ENCODE assay signal across 32 mouse cellular contexts in the genomic region with DNA sequence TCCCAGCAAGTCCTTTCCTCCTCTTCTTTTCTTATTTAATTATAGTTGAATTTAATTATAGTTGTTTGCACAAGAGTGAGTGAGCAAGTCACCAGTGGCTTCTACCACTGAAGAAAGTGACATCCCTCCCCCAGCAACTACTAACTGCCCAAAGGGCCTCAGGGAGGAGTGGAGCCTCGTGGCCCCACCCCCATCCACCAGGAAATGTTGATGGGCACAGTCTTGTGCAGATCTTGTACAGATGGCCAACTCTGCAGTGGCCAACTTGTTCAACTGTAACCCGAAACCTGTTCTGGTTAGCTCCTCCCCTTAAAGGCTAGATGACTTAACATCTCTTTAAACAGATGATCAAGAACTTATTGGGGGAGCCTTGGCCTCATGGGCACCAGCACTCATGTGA. TPM values are rescaled to one million over a fixed set of nuclear protein-coding genes. Genes with fewer than 3 reads are reported as not detected.
DNase-seq lines count a peak whose midpoint lies in the region; ATAC-seq and TF ChIP-seq lines count a peak whose summit lies in the region.
"Had no signal": no experiment of that assay in that cellular context is flagged by ENCODE, and none has a peak within 500 bp of the region (broad histone marks: within the 10 kb centered on the region; RNA-seq: fewer than 3 reads in every experiment).

No protein-coding gene starts in this region.

- TF ChIP-seq CTCF in MEL (IDR thresholded peaks at IDR 0.05 in 2 of 3, conservative IDR thresholded peaks at IDR 0.05 in 1 of 3; ENCODE audit: control insufficient read depth in 1 of 3, insufficient read depth in 1 of 3, low read depth in 2 of 3, low read length in 3 of 3, poor library complexity in 1 of 3, severe bottlenecking in 1 of 3), result no peak

- TF ChIP-seq EP300 in MEL (IDR thresholded peaks at IDR 0.05; ENCODE audit: low read depth in 1 of 2, low read length in 2 of 2), result no peak

- no peak overlapping the region for H3K4me3 ChIP-seq in kidney, embryonic 16.5 days (ENCODE audit: low read length)
- no peak overlapping the region for H3K4me3 ChIP-seq in MEL (ENCODE audit: control insufficient read depth in 1 of 2, insufficient read depth in 1 of 2, low read depth in 2 of 2, low read length in 2 of 2)
- H3K4me3 ChIP-seq: gastrocnemius, adult 2 months; hindbrain, embryonic 10.5 days; hindbrain, embryonic 15.5 days; limb, embryonic 10.5 days; limb, embryonic 15.5 days; liver, embryonic 13.5 days; midbrain, embryonic 10.5 days; midbrain, embryonic 15.5 days; myocyte; neural tube, embryonic 13.5 days; stomach, embryonic 15.5 days had no signal

- H3K27me3 ChIP-seq in kidney, embryonic 16.5 days (ENCODE audit: insufficient read depth, low read length), result no peaks in the 10 kb centered on the region
- no peaks in the 10 kb centered on the region for H3K27me3 ChIP-seq in MEL (ENCODE audit: control insufficient read depth in 1 of 2, insufficient read depth in 2 of 2, low read length in 2 of 2)
- H3K27me3 ChIP-seq: hindbrain, embryonic 15.5 days; limb, embryonic 15.5 days; liver, embryonic 13.5 days; midbrain, embryonic 15.5 days; neural tube, embryonic 13.5 days; stomach, embryonic 15.5 days had no signal

- peaks cover 5% of the 10 kb centered on the region; the same call in 1 of the 2 replicates for H3K9me3 ChIP-seq in kidney, embryonic 16.5 days (ENCODE audit: low read length)
- no peaks in the 10 kb centered on the region for H3K9me3 ChIP-seq in MEL (replicated peaks; ENCODE audit: insufficient read depth, low read length)
- H3K9me3 ChIP-seq: hindbrain, embryonic 10.5 days; hindbrain, embryonic 15.5 days; limb, embryonic 10.5 days; limb, embryonic 15.5 days; liver, embryonic 13.5 days; midbrain, embryonic 10.5 days; midbrain, embryonic 15.5 days; neural tube, embryonic 13.5 days; stomach, embryonic 15.5 days had no signal

- H3K36me3 ChIP-seq in kidney, embryonic 16.5 days (ENCODE audit: insufficient read depth, low read length), result peaks cover 7% of the 10 kb centered on the region; the same call in 1 of the 2 replicates
- no peaks in the 10 kb centered on the region for H3K36me3 ChIP-seq in MEL (ENCODE audit: control insufficient read depth in 1 of 2, insufficient read depth in 2 of 2, low read length in 2 of 2)
- H3K36me3 ChIP-seq: hindbrain, embryonic 10.5 days; hindbrain, embryonic 15.5 days; limb, embryonic 10.5 days; midbrain, embryonic 10.5 days; midbrain, embryonic 15.5 days; neural tube, embryonic 13.5 days had no signal

- TF ChIP-seq RAD21 in MEL (IDR thresholded peaks at IDR 0.05; ENCODE audit: low read depth, low read length), result no peak

- 0 out of 2 replicates have a peak, but pooled peaks have one; percentile 19 for ATAC-seq in kidney, embryonic 16.5 days (ENCODE audit: low FRiP score, low TSS enrichment)
- ATAC-seq: forebrain, embryonic 14.5 days; intestine, embryonic 16.5 days; lung, postnatal 0 days; midbrain, embryonic 15.5 days had no signal

- no peak for DNase-seq in kidney, postnatal 4 days
- peak; percentile 14 for DNase-seq in A20 (ENCODE audit: low read depth, low spot score)
- peak; percentile 25 for DNase-seq in MEL (ENCODE audit: low read depth, low spot score)
- peak; percentile 40 for DNase-seq in induced T-regulatory cell, adult 2 months (ENCODE audit: low read depth)
- no peak for DNase-seq in spleen, adult 18-20 months
- no peak for DNase-seq in neural tube, embryonic 10.5 days (ENCODE audit: extremely low spot score, low spot score)
- DNase-seq: adrenal gland, postnatal 14 days; cerebellum, adult 11 months; cerebellum, adult 9-10 months; cerebellum, postnatal 36 days; gastrocnemius, adult 2 months; gastrocnemius, postnatal 36 days; heart, postnatal 14 days; kidney, adult 8-10 months; liver, embryonic 13.5 days; lung, adult 18-20 months; lung, postnatal 4 days; thymus, adult 2 months; thymus, postnatal 36 days had no signal

- 0 out of 2 replicates have a peak overlapping the region, but pooled peaks have one; percentile 34 for H3K27ac ChIP-seq in kidney, embryonic 16.5 days (ENCODE audit: low read length)
- no peak overlapping the region for H3K27ac ChIP-seq in MEL (ENCODE audit: control insufficient read depth, low read depth, low read length)
- H3K27ac ChIP-seq: gastrocnemius, adult 2 months; hindbrain, embryonic 10.5 days; hindbrain, embryonic 15.5 days; limb, embryonic 10.5 days; limb, embryonic 15.5 days; liver, embryonic 13.5 days; midbrain, embryonic 10.5 days; midbrain, embryonic 15.5 days; neural tube, embryonic 13.5 days; stomach, embryonic 15.5 days had no signal

- H3K9ac ChIP-seq in kidney, embryonic 16.5 days (replicated peaks; ENCODE audit: low read length), result no peak overlapping the region
- H3K9ac ChIP-seq in MEL (ENCODE audit: control insufficient read depth, low read depth, low read length, poor library complexity, severe bottlenecking), result no peak overlapping the region
- H3K9ac ChIP-seq: hindbrain, embryonic 15.5 days; limb, embryonic 15.5 days; liver, embryonic 13.5 days; midbrain, embryonic 15.5 days; neural tube, embryonic 13.5 days; stomach, embryonic 15.5 days had no signal

- no peak for TF ChIP-seq POLR2A in MEL (IDR thresholded peaks at IDR 0.05; ENCODE audit: control insufficient read depth in 1 of 2, insufficient read depth in 1 of 2, low read depth in 1 of 2, low read length in 2 of 2, poor library complexity in 1 of 2)

- H3K4me2 ChIP-seq in kidney, embryonic 16.5 days (replicated peaks; ENCODE audit: low read depth, low read length), result no peak overlapping the region
- H3K4me2 ChIP-seq: hindbrain, embryonic 15.5 days; limb, embryonic 15.5 days; liver, embryonic 13.5 days; midbrain, embryonic 15.5 days; neural tube, embryonic 13.5 days; stomach, embryonic 15.5 days had no signal

- no peaks in the 10 kb centered on the region for H3K79me2 ChIP-seq in MEL (ENCODE audit: control insufficient read depth, insufficient read depth, low read length, poor library complexity)

- WGBS in kidney, embryonic 16.5 days, result 67% methylated on average over 2 of the region's 2 CpGs

- peaks cover 11% of the 10 kb centered on the region for H3K4me1 ChIP-seq in kidney, embryonic 16.5 days (ENCODE audit: insufficient read depth, low read length)
- H3K4me1 ChIP-seq in MEL (ENCODE audit: control insufficient read depth in 1 of 2, insufficient read depth in 2 of 2, low read length in 2 of 2), result no peaks in the 10 kb centered on the region; a peak in 1 of 4 replicates
- H3K4me1 ChIP-seq: hindbrain, embryonic 15.5 days; liver, embryonic 13.5 days; midbrain, embryonic 10.5 days; midbrain, embryonic 15.5 days; stomach, embryonic 15.5 days had no signal

TF ChIP-seq in MEL, 35 proteins besides CTCF, POLR2A, EP300 and RAD21:
- TF ChIP-seq ETS1 (IDR thresholded peaks at IDR 0.05; ENCODE audit: low read depth, low read length), result no peak
- TF ChIP-seq GABPA (IDR thresholded peaks at IDR 0.05; ENCODE audit: low read depth, low read length), result no peak
- no peak for TF ChIP-seq POLR2AphosphoS5 (IDR thresholded peaks at IDR 0.05; ENCODE audit: borderline replicate concordance, low read depth, low read length)
- TF ChIP-seq NRF1 (IDR thresholded peaks at IDR 0.05; ENCODE audit: insufficient read depth, low read depth, low read length, poor library complexity, severe bottlenecking), result no peak
- no peak for TF ChIP-seq MYB (IDR thresholded peaks at IDR 0.05; ENCODE audit: low read depth, low read length)
- no peak for TF ChIP-seq UBTF (IDR thresholded peaks at IDR 0.05; ENCODE audit: borderline replicate concordance, insufficient read depth, low read depth, low read length)
- no peak for TF ChIP-seq MAX (IDR thresholded peaks at IDR 0.05; ENCODE audit: low read length)
- TF ChIP-seq SIN3A (IDR thresholded peaks at IDR 0.05; ENCODE audit: low read length), result no peak
- no peak for TF ChIP-seq KAT2A (conservative IDR thresholded peaks at IDR 0.05; ENCODE audit: low read depth, low read length)
- TF ChIP-seq ZMIZ1 (IDR thresholded peaks at IDR 0.05; ENCODE audit: low read depth, low read length), result no peak
- TF ChIP-seq CHD2 (IDR thresholded peaks at IDR 0.05; ENCODE audit: low read length), result no peak
- no peak for TF ChIP-seq BHLHE40 (IDR thresholded peaks at IDR 0.05; ENCODE audit: borderline replicate concordance, low read depth, low read length)
- TF ChIP-seq CHD1 (IDR thresholded peaks at IDR 0.05; ENCODE audit: low read depth, low read length), result no peak
- TF ChIP-seq TCF12 (IDR thresholded peaks at IDR 0.05; ENCODE audit: low read depth, low read length), result no peak
- TF ChIP-seq USF1 (IDR thresholded peaks at IDR 0.05; ENCODE audit: low read depth, low read length), result no peak
- no peak for TF ChIP-seq MEF2A (IDR thresholded peaks at IDR 0.05; ENCODE audit: extremely low read depth, insufficient replicate concordance, low read depth, low read length, poor library complexity, severe bottlenecking)
- TF ChIP-seq HCFC1 (IDR thresholded peaks at IDR 0.05; ENCODE audit: low read depth, low read length), result no peak
- no peak for TF ChIP-seq MXI1 (IDR thresholded peaks at IDR 0.05; ENCODE audit: low read depth, low read length)
- TF ChIP-seq MAFK (IDR thresholded peaks at IDR 0.05; ENCODE audit: borderline replicate concordance, low read depth, low read length), result no peak
- no peak for TF ChIP-seq E2F4 (IDR thresholded peaks at IDR 0.05; ENCODE audit: borderline replicate concordance, low read depth, low read length)

RNA-seq across cellular contexts. Expression of a gene that starts 38.9 kb away (rescaled TPM):
- 8.0 and 12.0 TPM in 2 replicates for polyA plus RNA-seq in kidney, embryonic 16.5 days (2015; fragmentation: Nextera tagmentation; extraction: Ambion mirVana)
- 7.9 and 8.7 TPM in 2 replicates for total RNA-seq in MEL (2012; rRNA removed)
- 10 to 100 TPM in 1 of 2 experiments, 1 to 10 TPM in 1; 3.2 to 25.4 TPM for polyA plus RNA-seq in MEL (2012; ENCODE audit: insufficient read depth in 1 of 2, insufficient read length in 2 of 2, low read depth in 1 of 2, low replicate concordance in 2 of 2, missing spikeins in 1 of 2)

Comparison
In these comparisons a context has a peak if more than half of its experiments do, and no peak if none do; other contexts are left out.
1. DNase-seq: peak in A20 (single experiment), MEL (single experiment) and induced T-regulatory cell, adult 2 months (single experiment); none in kidney, postnatal 4 days (0 of 2), spleen, adult 18-20 months (0 of 2) and neural tube, embryonic 10.5 days (single experiment).